Mouse (Mus musculus) lung, postnatal 0 days (tissue): ENCODE data around the gene Rrp1b. TPM values are rescaled to one million over a fixed set of nuclear protein-coding genes. Genes with fewer than 3 reads are reported as not detected.
"Not testable (repeated sequence)": the region's sequence is repeated elsewhere in the genome, so short reads cannot be mapped to it uniquely, and the experiment has no call there.

Experiments used
- ATAC-seq: fragments of 200-750 bp; cut with Nextera tagmentation; 2 replicates; pipeline ENCODE4 v1.8.0; 2017; ENCODE audit warnings: moderate library complexity
- DNase-seq: peaks from one replicate; pipeline ENCODE4 v3.0.0-alpha.2; 2016; ENCODE audit warnings: low spot score
- H3K27ac ChIP-seq: fragments of 300-500 bp; sonication (generic); 2 replicates; pipeline ENCODE4 v1.5.1; 2014; ENCODE audit warnings: antibody characterized with exemption, mild to moderate bottlenecking, low read length, mixed read lengths
- H3K27me3 ChIP-seq: fragments of 300-500 bp; sonication (generic); replicated peaks from 2 replicates; pipeline ENCODE4 v1.6.1; 2014; ENCODE audit warnings: low read length, mixed read lengths; ENCODE audit not compliant: insufficient read depth
- H3K36me3 ChIP-seq: fragments of 300-500 bp; sonication (generic); 2 replicates; pipeline ENCODE4 v1.6.1; 2014; ENCODE audit warnings: low read length, mixed read lengths; ENCODE audit not compliant: insufficient read depth
- H3K4me1 ChIP-seq: fragments of 300-500 bp; sonication (generic); 2 replicates; pipeline ENCODE4 v1.6.1; 2014; ENCODE audit warnings: antibody characterized with exemption, low read depth, low read length, mixed read lengths; ENCODE audit not compliant: insufficient read depth
- H3K4me2 ChIP-seq: fragments of 300-500 bp; sonication (generic); replicated peaks from 2 replicates; pipeline ENCODE4 v1.6.1; 2014; ENCODE audit warnings: low read depth, mild to moderate bottlenecking, low read length, moderate library complexity, mixed read lengths
- H3K4me3 ChIP-seq: fragments of 300-500 bp; sonication (generic); 2 replicates; pipeline ENCODE4 v1.5.1; 2014; ENCODE audit warnings: low read depth, low read length
- H3K9ac ChIP-seq: fragments of 300-500 bp; sonication (generic); replicated peaks from 2 replicates; pipeline ENCODE4 v1.6.1; 2014; ENCODE audit warnings: low read depth, mild to moderate bottlenecking
- H3K9me3 ChIP-seq: fragments of 300-500 bp; sonication (generic); 2 replicates; pipeline ENCODE4 v1.6.1; 2016; ENCODE audit warnings: low read length, mixed read lengths
- CTCF ChIP-seq: IDR thresholded peaks from 2 replicates; pipeline ENCODE4 v1.5.1; 2016; ENCODE audit warnings: antibody characterized with exemption, mild to moderate bottlenecking
- EP300 ChIP-seq: IDR thresholded peaks from 2 replicates; pipeline ENCODE4 v1.6.1; 2016; ENCODE audit warnings: antibody characterized with exemption, mild to moderate bottlenecking, control low read depth
- WGBS: fragments of 180-500 bp; shearing (Covaris S2); extraction: QIAGEN DNeasy Blood & Tissue Kit; methylation state at CpG from one replicate; pipeline ENCODE4 v1.1.7; 2014; 5-methylcytosine and 5-hydroxymethylcytosine counted together
- polyA plus RNA-seq: library from polyadenylated mRNA; unstranded; fragments of >200 nt; fragmentation: Nextera tagmentation; extraction: Ambion mirVana; gene quantifications from 2 replicates; pipeline ENCODE4 v1.2.1, GENCODE M21; 2015

The Rrp1b gene
- polyA plus RNA-seq, 1 experiment from 2014 or later = 26.3 TPM

DNA sequence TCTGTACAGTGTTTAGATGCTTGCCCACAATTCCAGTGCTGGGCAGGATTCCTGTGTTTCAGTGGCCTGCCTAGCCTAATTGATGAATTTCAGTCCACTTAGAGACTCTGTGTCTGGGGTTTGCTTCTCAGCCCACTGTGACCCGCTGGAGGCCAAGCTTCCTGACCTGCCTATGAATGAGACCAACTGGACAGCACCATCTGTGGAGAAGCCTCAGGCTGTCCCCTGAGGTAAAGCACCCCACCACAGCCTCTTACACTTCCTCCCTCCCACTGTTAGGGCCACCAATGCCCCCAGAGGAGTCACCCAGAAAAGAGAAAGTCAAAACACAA lies 55.1 kb downstream of the Rrp1b start:
- TF ChIP-seq EP300 = no peak
- DNase-seq (no peak), ATAC-seq (peak; percentile 36)
- Histone ChIP-seq H3K4me1 (no peaks in the 10 kb centered on the region), H3K27ac (peak overlapping the region; percentile 33; the same call in 1 of the 2 replicates), H3K9ac (no peak overlapping the region), H3K4me3 (peak overlapping the region; percentile 18), H3K36me3 (no peaks in the 10 kb centered on the region), H3K27me3 (no peaks in the 10 kb centered on the region), H3K4me2 (peak overlapping the region; percentile 50), H3K9me3 (no peaks in the 10 kb centered on the region)
- 15% methylated on average over 1 of the region's 1 CpGs for WGBS

DNA sequence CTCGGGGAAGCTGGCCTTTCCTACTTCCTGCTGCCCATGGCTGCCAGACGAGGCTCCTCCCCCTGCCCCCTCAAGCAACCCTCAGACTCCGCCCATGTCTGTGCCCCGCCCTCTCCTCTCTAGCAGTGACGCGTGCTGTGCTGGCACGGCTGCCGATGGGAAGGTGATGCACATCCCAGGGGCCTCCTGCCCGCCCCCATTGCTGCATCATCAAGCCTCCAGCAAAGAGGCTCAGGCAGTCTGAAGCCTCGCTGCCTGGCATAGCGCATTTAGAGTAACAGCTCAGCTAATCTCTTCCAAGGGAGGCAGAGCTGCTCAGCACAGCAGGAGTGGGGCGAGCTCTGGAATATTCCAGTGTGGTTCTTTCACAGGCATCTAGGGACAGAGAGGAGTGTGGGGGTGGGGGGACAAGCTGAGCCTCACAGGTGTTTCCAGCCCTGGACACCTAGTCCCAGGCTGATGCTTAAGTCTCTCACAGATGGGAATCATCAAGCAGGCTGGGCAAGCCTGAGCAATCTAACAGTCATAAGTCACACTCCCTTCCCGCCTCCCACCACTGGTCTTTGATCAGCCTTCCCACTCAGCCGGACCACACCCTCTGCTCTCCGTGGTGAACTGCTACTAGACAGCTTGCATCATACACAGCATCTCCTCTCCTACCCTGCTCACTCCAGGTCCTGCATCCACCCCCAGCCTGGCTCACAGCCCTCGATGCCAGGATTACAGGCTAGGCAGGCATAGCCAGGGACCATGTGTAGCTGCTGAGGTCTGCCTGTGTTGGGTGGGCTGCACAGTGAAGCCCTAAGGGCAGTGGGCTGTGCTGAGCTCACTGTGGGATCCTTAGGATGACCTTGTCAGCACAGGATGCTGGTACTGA lies 55.7 kb downstream of the Rrp1b start:
- H3K4me1 ChIP-seq, H3K27me3 ChIP-seq, H3K9me3 ChIP-seq, H3K9ac ChIP-seq, H3K36me3 ChIP-seq: not testable (repeated sequence)
- DNase-seq (peak; percentile 95), ATAC-seq (peak; percentile 97)
- H3K4me3 ChIP-seq = peak overlapping the region; percentile 18
- peak overlapping the region; percentile 33; the same call in 1 of the 2 replicates for H3K27ac ChIP-seq
- peak overlapping the region; percentile 50 for H3K4me2 ChIP-seq
- WGBS = 8% methylated on average over 12 of the region's 16 CpGs

DNA sequence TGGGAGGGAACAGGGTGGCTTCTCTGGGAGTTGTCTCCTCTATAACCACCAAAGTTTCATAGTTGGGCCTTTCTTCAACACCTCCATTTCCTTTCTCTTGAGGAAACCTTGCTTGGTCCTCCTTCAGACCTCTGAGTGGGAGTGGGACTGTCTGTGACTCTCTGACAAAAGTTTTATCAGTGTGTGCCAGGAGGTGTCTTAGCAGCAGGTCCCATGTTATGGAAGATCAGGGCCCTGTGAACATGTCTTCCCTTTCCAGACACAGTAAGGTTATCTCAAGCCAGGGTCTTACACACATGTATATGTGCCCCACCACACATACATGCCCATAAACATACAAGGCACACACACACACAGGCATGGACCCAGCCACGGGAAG lies 56.3 kb downstream of the Rrp1b start:
- H3K4me1 ChIP-seq = no peaks in the 10 kb centered on the region
- ATAC-seq (no peak), DNase-seq (no peak)
- TF ChIP-seq CTCF (no peak), EP300 (no peak)
- no peak overlapping the region for H3K27ac ChIP-seq
- H3K9ac ChIP-seq = no peak overlapping the region
- no peaks in the 10 kb centered on the region for H3K27me3 ChIP-seq
- no peak overlapping the region for H3K4me3 ChIP-seq
- WGBS = 72% methylated on average over 1 of the region's 1 CpGs
- no peaks in the 10 kb centered on the region for H3K9me3 ChIP-seq
- H3K36me3 ChIP-seq = no peaks in the 10 kb centered on the region
- H3K4me2 ChIP-seq = no peak overlapping the region

DNA sequence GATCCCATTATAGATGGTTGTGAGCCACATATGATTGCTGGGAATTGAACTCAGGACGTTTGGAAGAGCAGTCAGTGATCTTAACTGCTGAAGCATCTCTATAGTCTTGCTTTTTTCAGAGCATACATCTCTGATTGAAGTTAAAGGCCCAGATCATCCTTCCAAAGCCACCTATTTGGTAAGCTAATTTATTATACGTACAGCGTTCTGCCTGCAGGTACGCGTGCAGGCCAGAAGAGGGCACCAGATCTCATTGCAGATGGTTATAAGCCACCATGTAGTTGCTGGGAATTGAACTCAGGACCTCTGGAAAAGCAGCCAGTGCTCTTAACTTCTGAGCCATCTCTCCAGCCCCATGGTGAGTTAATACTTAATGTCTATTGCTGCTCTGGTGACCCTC lies 57.0 kb downstream of the Rrp1b start:
- Histone ChIP-seq H3K4me1 (no peaks in the 10 kb centered on the region), H3K4me3 (no peak overlapping the region), H3K9ac (no peak overlapping the region), H3K27ac (no peak overlapping the region), H3K36me3 (no peaks in the 10 kb centered on the region), H3K9me3 (no peaks in the 10 kb centered on the region), H3K4me2 (no peak overlapping the region), H3K27me3 (no peaks in the 10 kb centered on the region)
- peak; percentile 29; the same call in 1 of the 2 replicates for TF ChIP-seq CTCF
- no peak for TF ChIP-seq EP300
- ATAC-seq (no peak), DNase-seq (no peak)
- WGBS = 81% methylated on average over 5 of the region's 5 CpGs

DNA sequence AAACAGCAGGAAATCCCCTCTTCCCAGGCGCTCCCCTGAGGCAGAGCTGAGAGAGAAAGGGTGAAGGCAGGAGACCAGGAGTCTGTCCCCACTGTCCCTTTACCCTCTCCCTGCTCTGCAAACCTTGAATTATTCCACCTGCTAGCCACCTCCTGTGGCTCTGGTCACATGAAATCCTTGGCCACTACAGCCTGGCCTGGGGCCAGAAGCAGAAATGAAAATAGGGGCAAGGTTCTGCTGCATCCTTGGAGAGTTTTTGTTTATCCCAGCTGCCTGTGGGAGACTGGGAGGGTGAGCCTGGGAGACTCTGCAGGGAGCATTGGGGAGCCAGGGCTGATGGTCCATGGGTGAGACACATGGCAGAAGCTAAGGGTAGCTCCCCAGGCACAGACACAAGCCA lies 61.8 kb downstream of the Rrp1b start:
- no peaks in the 10 kb centered on the region for H3K9me3 ChIP-seq
- H3K9ac ChIP-seq = no peak overlapping the region
- no peaks in the 10 kb centered on the region for H3K36me3 ChIP-seq
- WGBS = 78% methylated on average over 1 of the region's 1 CpGs
- H3K4me1 ChIP-seq = peaks cover 3% of the 10 kb centered on the region; the same call in 1 of the 2 replicates
- TF ChIP-seq CTCF = no peak
- TF ChIP-seq EP300 = no peak
- no peak overlapping the region for H3K4me2 ChIP-seq
- no peaks in the 10 kb centered on the region for H3K27me3 ChIP-seq
- H3K4me3 ChIP-seq = no peak overlapping the region
- H3K27ac ChIP-seq = no peak overlapping the region
- DNase-seq (no peak), ATAC-seq (no peak)

DNA sequence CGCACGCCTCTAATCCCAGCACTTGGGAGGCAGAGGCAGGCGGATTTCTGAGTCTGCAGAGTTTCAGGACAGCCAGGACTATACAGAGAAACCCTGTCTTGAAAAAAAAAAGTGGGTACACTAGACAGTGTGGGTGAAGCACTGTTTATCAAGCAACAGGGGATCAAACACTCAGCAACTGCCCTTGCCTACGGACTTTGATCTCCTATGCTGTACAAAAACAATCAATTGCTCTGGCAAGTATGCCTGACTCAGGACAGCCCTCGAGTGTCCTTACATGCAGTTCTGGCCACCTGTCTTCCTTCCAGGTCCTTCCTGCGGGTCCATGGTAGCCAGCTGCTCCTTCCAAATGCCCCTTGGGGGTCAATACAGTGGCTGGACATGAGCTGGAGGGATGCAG lies 63.0 kb downstream of the Rrp1b start:
- not testable (repeated sequence) for H3K4me1 ChIP-seq, H3K9ac ChIP-seq, H3K4me3 ChIP-seq, ATAC-seq, H3K27me3 ChIP-seq, H3K9me3 ChIP-seq, H3K36me3 ChIP-seq, H3K27ac ChIP-seq, H3K4me2 ChIP-seq, DNase-seq
- WGBS = 82% methylated on average over 5 of the region's 6 CpGs
